Mouse (Mus musculus) embryonic facial prominence, embryonic 12.5 days (tissue): ENCODE data around the gene Osbp. TPM values are rescaled to one million over a fixed set of nuclear protein-coding genes. Genes with fewer than 3 reads are reported as not detected.

Experiments used
- ATAC-seq: fragments of 200-750 bp; cut with Nextera tagmentation; 2 replicates; pipeline ENCODE4 v1.8.0; 2017; ENCODE audit not compliant: insufficient number of reproducible peaks, insufficient read depth, low FRiP score, low TSS enrichment
- H3K27ac ChIP-seq: fragments of 300-500 bp; sonication (generic); 2 replicates; pipeline ENCODE4 v1.5.1; 2016; ENCODE audit warnings: mild to moderate bottlenecking
- H3K27me3 ChIP-seq: fragments of 300-500 bp; sonication (generic); 2 replicates; pipeline ENCODE4 v1.6.1; 2016; ENCODE audit warnings: mild to moderate bottlenecking, moderate library complexity
- H3K36me3 ChIP-seq: fragments of 300-500 bp; sonication (generic); 2 replicates; pipeline ENCODE4 v1.6.1; 2016; ENCODE audit warnings: mild to moderate bottlenecking
- H3K4me1 ChIP-seq: fragments of 300-500 bp; sonication (generic); 2 replicates; pipeline ENCODE4 v1.6.1; 2016
- H3K4me2 ChIP-seq: fragments of 300-500 bp; sonication (generic); replicated peaks from 2 replicates; pipeline ENCODE4 v1.6.1; 2016; ENCODE audit warnings: mild to moderate bottlenecking, moderate library complexity
- H3K4me3 ChIP-seq: fragments of 300-500 bp; sonication (generic); 2 replicates; pipeline ENCODE4 v1.5.1; 2016; ENCODE audit warnings: mild to moderate bottlenecking
- H3K9ac ChIP-seq: fragments of 300-500 bp; sonication (generic); 2 replicates; pipeline ENCODE4 v1.6.1; 2016; ENCODE audit warnings: mild to moderate bottlenecking, moderate library complexity
- H3K9me3 ChIP-seq: fragments of 300-500 bp; sonication (generic); 2 replicates; pipeline ENCODE4 v1.6.1; 2016; ENCODE audit warnings: mild to moderate bottlenecking, moderate library complexity
- WGBS: fragments of 180-500 bp; shearing (Covaris S2); methylation state at CpG from one replicate; pipeline ENCODE4 v1.1.7; 2016; 5-methylcytosine and 5-hydroxymethylcytosine counted together
- polyA plus RNA-seq: library from polyadenylated mRNA; unstranded; fragments of >200 nt; fragmentation: Nextera tagmentation; extraction: Ambion mirVana; gene quantifications from 2 replicates; pipeline ENCODE4 v1.2.1, GENCODE M21; 2016

Osbp gene
- polyA plus RNA-seq, 1 experiment from 2014 or later: 5.6 TPM

GRCm38 (mm10) chr19:12007105-12007931 lies 41.6 kb downstream of the Osbp start:
- ATAC-seq: no peak
- no peaks in the 10 kb centered on the region for H3K27me3 ChIP-seq
- H3K9me3 ChIP-seq: no peaks in the 10 kb centered on the region
- H3K9ac ChIP-seq: no peak overlapping the region
- no peaks in the 10 kb centered on the region for H3K36me3 ChIP-seq
- WGBS: 11% methylated on average over 17 of the region's 17 CpGs
- H3K27ac ChIP-seq: no peak overlapping the region
- H3K4me1 ChIP-seq: peaks cover 10% of the 10 kb centered on the region; the same call in 1 of the 2 replicates
- H3K4me3 ChIP-seq: peak overlapping the region; percentile 50
- H3K4me2 ChIP-seq: peak overlapping the region; percentile 60

GRCm38 (mm10) chr19:12008410-12009380 lies 43.0 kb downstream of the Osbp start:
- 16% methylated on average over 17 of the region's 17 CpGs for WGBS
- Histone ChIP-seq H3K9me3 (no peaks in the 10 kb centered on the region), H3K4me3 (0 out of 2 replicates have a peak overlapping the region, but pooled peaks have one; percentile 10), H3K9ac (no peak overlapping the region), H3K27ac (no peak overlapping the region), H3K27me3 (no peaks in the 10 kb centered on the region), H3K4me1 (peaks cover 10% of the 10 kb centered on the region; the same call in 1 of the 2 replicates), H3K36me3 (no peaks in the 10 kb centered on the region), H3K4me2 (peak overlapping the region; percentile 60; the same call in 1 of the 2 replicates)
- no peak for ATAC-seq

GRCm38 (mm10) chr19:12009501-12010280 lies 44.0 kb downstream of the Osbp start:
- Histone ChIP-seq H3K9ac (peak overlapping the region; percentile 73), H3K9me3 (no peaks in the 10 kb centered on the region), H3K27ac (peak overlapping the region; percentile 87), H3K4me1 (peaks cover 7% of the 10 kb centered on the region; the same call in 1 of the 2 replicates), H3K4me2 (peak overlapping the region; percentile 55), H3K27me3 (no peaks in the 10 kb centered on the region), H3K4me3 (peak overlapping the region; percentile 64), H3K36me3 (no peaks in the 10 kb centered on the region)
- 1% methylated on average over 24 of the region's 24 CpGs for WGBS
- ATAC-seq: 0 out of 2 replicates have a peak, but pooled peaks have one; percentile 1

DNA sequence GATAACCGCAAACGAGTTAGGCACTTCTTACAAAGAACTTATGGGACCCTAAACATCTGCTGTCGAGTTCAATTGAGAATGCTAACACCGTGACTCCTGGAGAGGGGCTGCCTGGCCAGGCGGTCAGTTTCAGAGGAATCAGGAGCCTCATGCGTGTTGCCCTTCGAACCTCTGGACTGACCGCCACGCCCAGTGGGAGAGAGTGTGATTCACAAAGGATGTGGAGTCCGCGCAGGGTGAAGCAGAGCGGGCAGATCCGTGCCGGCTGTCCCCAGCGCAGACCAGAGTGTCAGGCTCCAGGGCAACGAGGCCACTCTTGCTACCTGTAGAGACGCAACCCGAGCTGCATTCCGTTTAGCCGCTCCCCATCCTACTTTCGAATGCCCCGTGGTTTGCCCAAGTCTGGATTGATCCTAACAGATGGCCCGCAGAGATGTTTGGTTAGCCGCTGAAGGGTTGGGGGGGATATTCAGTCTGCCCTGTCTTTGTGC lies 44.6 kb downstream of the Osbp start:
- no peaks in the 10 kb centered on the region for H3K27me3 ChIP-seq
- 0 out of 2 replicates have a peak, but pooled peaks cover 6% of the 10 kb centered on the region for H3K4me1 ChIP-seq
- peak overlapping the region; percentile 55 for H3K4me2 ChIP-seq
- peak overlapping the region; percentile 87 for H3K27ac ChIP-seq
- H3K9ac ChIP-seq: peak overlapping the region; percentile 73
- peak overlapping the region; percentile 64 for H3K4me3 ChIP-seq
- H3K9me3 ChIP-seq: no peaks in the 10 kb centered on the region
- under 1% methylated on average over 24 of the region's 24 CpGs for WGBS
- peak; percentile 24; the same call in 1 of the 2 replicates for ATAC-seq
- H3K36me3 ChIP-seq: no peaks in the 10 kb centered on the region

DNA sequence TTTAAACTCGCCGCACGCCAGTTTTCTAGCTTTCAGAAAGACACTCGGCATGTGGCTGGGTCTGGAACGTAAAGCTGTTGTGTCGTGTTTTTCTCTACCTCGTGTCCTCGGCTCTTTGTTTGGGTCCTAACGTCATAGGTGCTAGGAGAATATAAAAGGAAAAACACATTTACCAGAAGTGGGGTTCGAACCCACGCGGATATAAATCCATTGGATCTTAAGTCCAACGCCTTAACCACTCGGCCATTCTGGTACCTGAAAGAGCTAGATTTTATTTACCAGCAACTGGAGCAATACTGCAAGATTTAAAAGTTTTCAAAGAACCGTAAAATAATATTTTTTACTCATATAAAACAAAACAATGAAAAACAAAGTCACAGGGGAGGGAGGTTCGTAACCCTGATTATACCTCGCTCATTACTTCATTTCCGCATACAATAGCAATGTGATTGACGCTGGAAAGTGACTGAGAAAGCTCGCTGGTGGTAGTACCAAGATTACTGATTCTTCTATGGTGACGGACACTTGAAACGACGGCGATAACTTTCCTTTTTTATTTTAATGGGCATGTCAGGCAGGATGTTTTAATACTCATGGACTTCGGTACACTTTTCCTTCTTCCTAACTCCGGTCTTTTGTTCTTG lies 45.3 kb downstream of the Osbp start:
- Histone ChIP-seq H3K27ac (peak overlapping the region; percentile 87), H3K9me3 (no peaks in the 10 kb centered on the region), H3K9ac (0 out of 2 replicates have a peak overlapping the region, but pooled peaks have one; percentile 73), H3K27me3 (no peaks in the 10 kb centered on the region), H3K36me3 (no peaks in the 10 kb centered on the region), H3K4me2 (peak overlapping the region; percentile 55), H3K4me3 (peak overlapping the region; percentile 64), H3K4me1 (0 out of 2 replicates have a peak, but pooled peaks cover 6% of the 10 kb centered on the region)
- under 1% methylated on average over 26 of the region's 26 CpGs for WGBS
- peak; percentile 49 for ATAC-seq

DNA sequence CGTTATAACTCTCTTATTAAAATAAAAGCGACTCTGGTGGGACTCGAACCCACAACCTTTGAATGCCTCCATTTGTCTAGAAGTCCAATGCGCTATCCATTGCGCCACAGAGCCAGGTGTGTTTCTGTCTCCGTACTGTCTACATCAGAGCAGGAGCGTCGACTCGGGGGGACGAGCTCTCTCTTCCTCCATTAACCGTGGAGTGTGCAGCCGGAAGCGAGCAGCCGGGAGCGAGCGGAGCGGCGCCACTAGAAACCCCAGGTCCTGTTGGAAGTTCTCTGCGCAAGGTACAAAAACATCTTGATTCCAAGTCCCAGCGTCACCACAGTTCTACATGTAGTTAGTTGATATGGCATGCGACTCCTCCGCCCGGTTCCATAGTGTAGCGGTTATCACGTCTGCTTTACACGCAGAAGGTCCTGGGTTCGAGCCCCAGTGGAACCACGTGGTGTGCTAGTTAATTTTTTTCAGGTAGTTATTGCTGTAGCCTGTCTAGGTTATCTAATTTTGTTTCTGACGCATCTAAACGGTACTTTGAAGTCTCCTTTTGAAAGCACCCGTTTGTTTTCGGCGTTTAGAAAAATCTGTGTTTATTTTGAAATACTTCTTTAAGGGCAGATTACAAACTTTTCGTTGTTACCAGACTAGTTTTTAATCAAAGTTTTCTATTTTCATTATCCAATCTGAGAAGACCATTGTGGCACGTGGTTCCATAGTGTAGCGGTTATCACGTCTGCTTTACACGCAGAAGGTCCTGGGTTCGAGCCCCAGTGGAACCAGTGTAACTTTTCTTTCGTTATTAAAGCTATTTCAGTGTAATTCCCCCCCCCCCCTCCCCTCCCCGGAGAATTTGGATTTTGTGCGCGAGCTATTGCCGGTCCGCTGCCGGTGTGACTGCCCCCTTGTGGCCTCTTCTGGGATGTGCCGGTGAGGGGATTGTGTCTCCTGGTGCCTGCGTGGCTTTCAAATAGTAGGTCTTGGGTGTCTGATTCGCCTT lies 46.1 kb downstream of the Osbp start:
- H3K9ac ChIP-seq: no peak overlapping the region

GRCm38 (mm10) chr19:12012615-12013014 lies 46.9 kb downstream of the Osbp start:
- no peak overlapping the region for H3K9ac ChIP-seq
- no peak for ATAC-seq
- WGBS: 1% methylated on average over 10 of the region's 10 CpGs
- no peak overlapping the region for H3K27ac ChIP-seq
- no peaks in the 10 kb centered on the region for H3K27me3 ChIP-seq
- H3K9me3 ChIP-seq: no peaks in the 10 kb centered on the region
- peak overlapping the region; percentile 64 for H3K4me3 ChIP-seq
- H3K4me2 ChIP-seq: peak overlapping the region; percentile 55
- H3K36me3 ChIP-seq: no peaks in the 10 kb centered on the region
- no peaks in the 10 kb centered on the region for H3K4me1 ChIP-seq

More for the DNA sequence above, 46.1 kb downstream of the Osbp start:
- no peaks in the 10 kb centered on the region for H3K36me3 ChIP-seq
- peak overlapping the region; percentile 64 for H3K4me3 ChIP-seq
- under 1% methylated on average over 49 of the region's 49 CpGs for WGBS
- H3K9me3 ChIP-seq: no peaks in the 10 kb centered on the region
- peak; percentile 75 for ATAC-seq
- H3K4me1 ChIP-seq: 0 out of 2 replicates have a peak, but pooled peaks cover 3% of the 10 kb centered on the region
- H3K4me2 ChIP-seq: peak overlapping the region; percentile 55
- H3K27ac ChIP-seq: peak overlapping the region; percentile 74
- H3K27me3 ChIP-seq: no peaks in the 10 kb centered on the region

DNA sequence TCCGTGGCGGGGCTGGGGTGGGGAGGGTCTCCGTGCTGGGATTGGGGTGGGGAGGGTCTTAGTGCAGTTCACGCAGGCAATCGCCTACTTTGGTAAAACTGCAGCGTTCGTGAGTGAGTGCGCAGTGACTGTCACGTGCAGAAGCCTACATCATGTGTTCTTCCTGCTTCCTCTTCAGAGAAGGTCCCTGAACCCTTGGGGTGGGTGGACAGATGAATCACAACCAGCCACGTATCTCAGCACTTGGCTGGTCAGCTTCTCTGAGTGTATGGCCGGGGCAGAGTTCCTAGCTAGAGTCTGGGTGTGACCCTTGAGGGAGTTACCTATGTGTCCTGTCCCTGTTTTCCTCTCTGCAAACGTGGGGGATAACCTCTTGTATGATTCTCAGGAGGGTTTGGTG lies 47.5 kb downstream of the Osbp start:
- H3K9ac ChIP-seq: peak overlapping the region; percentile 30; the same call in 1 of the 2 replicates
- ATAC-seq: no peak
- no peak overlapping the region for H3K27ac ChIP-seq
- H3K4me2 ChIP-seq: peak overlapping the region; percentile 55
- peak overlapping the region; percentile 64 for H3K4me3 ChIP-seq
- H3K9me3 ChIP-seq: no peaks in the 10 kb centered on the region
- no peaks in the 10 kb centered on the region for H3K36me3 ChIP-seq
- no peaks in the 10 kb centered on the region for H3K27me3 ChIP-seq
- WGBS: 0% methylated on average over 12 of the region's 12 CpGs
- H3K4me1 ChIP-seq: no peaks in the 10 kb centered on the region

DNA sequence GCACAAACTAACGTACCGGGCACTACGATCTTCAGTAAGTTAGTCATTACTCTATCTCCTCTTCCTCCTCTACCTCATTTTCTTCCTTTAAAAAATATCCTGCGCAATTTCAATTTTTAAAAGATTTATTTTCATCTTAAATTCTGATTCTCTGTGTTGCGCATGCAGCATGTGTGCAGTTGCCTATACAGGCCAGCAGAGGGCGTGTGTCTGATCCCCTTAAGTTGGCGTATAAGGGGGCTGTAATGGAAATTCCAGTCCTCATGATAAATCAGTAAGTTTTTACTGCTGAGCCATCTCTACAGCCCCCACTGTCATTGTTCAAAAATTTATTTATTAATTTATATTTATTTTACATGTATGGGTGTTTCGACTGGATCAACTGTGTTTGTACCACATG lies 50.0 kb downstream of the Osbp start:
- H3K4me1 ChIP-seq: no peaks in the 10 kb centered on the region
- H3K4me2 ChIP-seq: no peak overlapping the region
- H3K9ac ChIP-seq: no peak overlapping the region
- 68% methylated on average over 8 of the region's 8 CpGs for WGBS
- H3K27ac ChIP-seq: no peak overlapping the region
- no peaks in the 10 kb centered on the region for H3K36me3 ChIP-seq
- H3K27me3 ChIP-seq: no peaks in the 10 kb centered on the region
- no peak overlapping the region for H3K4me3 ChIP-seq
- ATAC-seq: no peak
- H3K9me3 ChIP-seq: no peaks in the 10 kb centered on the region
